Mouse (Mus musculus) ES-E14 (cell line): ENCODE measurements around the gene Pitpnc1.

Experiments
- HCFC1 ChIP-seq: IDR thresholded peaks from 2 replicates; pipeline ENCODE4 v1.6.1; 2012; ENCODE audit warnings: low read length, inconsistent platforms, borderline replicate concordance; ENCODE audit not compliant: insufficient read depth
- ZC3H11A ChIP-seq: IDR thresholded peaks from 2 replicates; pipeline ENCODE4 v1.6.1; 2012; ENCODE audit warnings: low read depth, mild to moderate bottlenecking, inconsistent platforms, low read length, borderline replicate concordance
- ZNF384 ChIP-seq: IDR thresholded peaks from 2 replicates; pipeline ENCODE4 v1.6.1; 2012; ENCODE audit warnings: low read depth, low read length, inconsistent platforms

GRCm38 (mm10) chr11:107403309-107403708, 67.2 kb downstream of the Pitpnc1 start:
- TF ChIP-seq HCFC1 (no peak), ZNF384 (no peak), ZC3H11A (no peak)
